In genomic region chr19:12007105-12007931, GRCm38 (mm10) we compare ENCODE assay signal across 8 mouse cellular contexts. TPM values are rescaled to one million over a fixed set of nuclear protein-coding genes. Genes with fewer than 3 reads are reported as not detected.
DNase-seq lines count a peak whose midpoint lies in the region; ATAC-seq and TF ChIP-seq lines count a peak whose summit lies in the region.

No protein-coding gene starts in this region.

- no peak for ATAC-seq in forebrain, embryonic 16.5 days
- ATAC-seq in intestine, embryonic 15.5 days: no peak
- ATAC-seq in liver, postnatal 0 days: no peak
- no peak for ATAC-seq in neural tube, embryonic 15.5 days (ENCODE audit: low FRiP score)

- peak; percentile 31 for DNase-seq in right cerebral cortex, postnatal 25 days
- no peak for DNase-seq in right cerebral cortex, postnatal 4 days
- peak; percentile 82 for DNase-seq in liver, postnatal 0 days
- no peak for DNase-seq in frontal cortex, postnatal 25 days (ENCODE audit: low spot score in 2 of 2)

- no peaks in the 10 kb centered on the region for H3K9me3 ChIP-seq in forebrain, embryonic 16.5 days (ENCODE audit: control insufficient read depth, low read length)
- H3K9me3 ChIP-seq in intestine, embryonic 15.5 days: no peaks in the 10 kb centered on the region
- no peaks in the 10 kb centered on the region for H3K9me3 ChIP-seq in liver, postnatal 0 days (ENCODE audit: low read length)
- H3K9me3 ChIP-seq in neural tube, embryonic 15.5 days (replicated peaks): no peaks in the 10 kb centered on the region

- TF ChIP-seq EP300 in liver, postnatal 0 days (IDR thresholded peaks at IDR 0.05; ENCODE audit: low read depth): no peak

- 14% methylated on average over 17 of the region's 17 CpGs for WGBS in forebrain, embryonic 16.5 days
- WGBS in intestine, embryonic 15.5 days: 18% methylated on average over 17 of the region's 17 CpGs
- WGBS in liver, postnatal 0 days (ENCODE audit: insufficient replicate concordance): 9% methylated on average over 17 of the region's 17 CpGs
- WGBS in neural tube, embryonic 15.5 days: 12% methylated on average over 17 of the region's 17 CpGs

- peaks cover 5% of the 10 kb centered on the region; the same call in 1 of the 2 replicates for H3K4me1 ChIP-seq in brown adipose tissue, adult 24 weeks (ENCODE audit: control insufficient read depth, insufficient read depth, insufficient read length, low read length)
- peaks cover 14% of the 10 kb centered on the region for H3K4me1 ChIP-seq in forebrain, embryonic 16.5 days (replicated peaks; ENCODE audit: control insufficient read depth, insufficient read depth, low read length)
- peaks cover 10% of the 10 kb centered on the region; the same call in 1 of the 2 replicates for H3K4me1 ChIP-seq in intestine, embryonic 15.5 days (replicated peaks)
- H3K4me1 ChIP-seq in liver, postnatal 0 days (ENCODE audit: insufficient read depth): peaks cover 16% of the 10 kb centered on the region
- peaks cover 31% of the 10 kb centered on the region for H3K4me1 ChIP-seq in neural tube, embryonic 15.5 days

- no peaks in the 10 kb centered on the region for H3K27me3 ChIP-seq in forebrain, embryonic 16.5 days (replicated peaks; ENCODE audit: control insufficient read depth, insufficient read depth, low read length)
- H3K27me3 ChIP-seq in intestine, embryonic 15.5 days (replicated peaks): no peaks in the 10 kb centered on the region
- no peaks in the 10 kb centered on the region for H3K27me3 ChIP-seq in liver, postnatal 0 days (ENCODE audit: insufficient read depth, low read length)
- H3K27me3 ChIP-seq in neural tube, embryonic 15.5 days (replicated peaks): no peaks in the 10 kb centered on the region

- no peak overlapping the region; the same call in 1 of the 2 replicates for H3K9ac ChIP-seq in forebrain, embryonic 16.5 days (replicated peaks; ENCODE audit: low read depth, low read length)
- H3K9ac ChIP-seq in intestine, embryonic 15.5 days: no peak overlapping the region
- H3K9ac ChIP-seq in liver, postnatal 0 days (replicated peaks): peak overlapping the region; percentile 62; the same call in 1 of the 2 replicates
- peak overlapping the region; percentile 63 for H3K9ac ChIP-seq in neural tube, embryonic 15.5 days (replicated peaks)

- no peaks in the 10 kb centered on the region for H3K36me3 ChIP-seq in forebrain, embryonic 16.5 days (ENCODE audit: control insufficient read depth, insufficient read depth)
- no peaks in the 10 kb centered on the region for H3K36me3 ChIP-seq in intestine, embryonic 15.5 days
- H3K36me3 ChIP-seq in liver, postnatal 0 days (replicated peaks; ENCODE audit: insufficient read depth, low read length): no peaks in the 10 kb centered on the region
- no peaks in the 10 kb centered on the region for H3K36me3 ChIP-seq in neural tube, embryonic 15.5 days

- no peak overlapping the region for H3K27ac ChIP-seq in brown adipose tissue, adult 24 weeks (replicated peaks; ENCODE audit: low read depth, low read length)
- H3K27ac ChIP-seq in forebrain, embryonic 16.5 days (ENCODE audit: low read length): no peak overlapping the region
- no peak overlapping the region for H3K27ac ChIP-seq in intestine, embryonic 15.5 days
- peak overlapping the region; percentile 41; the same call in 1 of the 2 replicates for H3K27ac ChIP-seq in liver, postnatal 0 days (ENCODE audit: low read depth)
- peak overlapping the region; percentile 79 for H3K27ac ChIP-seq in neural tube, embryonic 15.5 days (replicated peaks)

- peak overlapping the region; percentile 58 for H3K4me2 ChIP-seq in forebrain, embryonic 16.5 days (ENCODE audit: low read length)
- H3K4me2 ChIP-seq in intestine, embryonic 15.5 days (replicated peaks): peak overlapping the region; percentile 79
- peak overlapping the region; percentile 77 for H3K4me2 ChIP-seq in liver, postnatal 0 days (ENCODE audit: low read depth, low read length)
- H3K4me2 ChIP-seq in neural tube, embryonic 15.5 days: peak overlapping the region; percentile 68

- 0 out of 2 replicates have a peak overlapping the region, but pooled peaks have one; percentile 24 for H3K4me3 ChIP-seq in brown adipose tissue, adult 24 weeks (ENCODE audit: insufficient read depth, low read depth, low read length)
- peak overlapping the region; percentile 50 for H3K4me3 ChIP-seq in forebrain, embryonic 16.5 days (replicated peaks; ENCODE audit: low read length)
- peak overlapping the region; percentile 17 for H3K4me3 ChIP-seq in intestine, embryonic 15.5 days (replicated peaks)
- H3K4me3 ChIP-seq in liver, postnatal 0 days (ENCODE audit: low read depth, low read length): peak overlapping the region; percentile 65
- peak overlapping the region; percentile 66 for H3K4me3 ChIP-seq in neural tube, embryonic 15.5 days (replicated peaks)

- TF ChIP-seq CTCF in liver, postnatal 0 days (IDR thresholded peaks at IDR 0.05; ENCODE audit: low read depth): peak; percentile 88

RNA-seq across cellular contexts. Expression of gene Olfr1423, which starts 33.8 kb away (rescaled TPM):
- polyA plus RNA-seq in brown adipose tissue, adult 24 weeks (2012; ENCODE audit: insufficient read depth, insufficient read length, missing spikeins): not detected in 2 replicates
- not detected in 2 replicates for polyA plus RNA-seq in forebrain, embryonic 16.5 days (2015; fragmentation: Nextera tagmentation; extraction: Ambion mirVana)
- polyA plus RNA-seq in intestine, embryonic 15.5 days (2015; fragmentation: Nextera tagmentation; extraction: Ambion mirVana): not detected in 2 replicates
- not detected in 2 replicates for polyA plus RNA-seq in liver, postnatal 0 days (2015; fragmentation: Nextera tagmentation; extraction: Ambion mirVana)
- polyA plus RNA-seq in neural tube, embryonic 15.5 days (2015; fragmentation: Nextera tagmentation; extraction: Ambion mirVana): not detected in 2 replicates

RNA-seq across cellular contexts. Expression of gene Osbp, which starts 41.6 kb away (rescaled TPM):
- 25.1 and 31.0 TPM in 2 replicates for polyA plus RNA-seq in brown adipose tissue, adult 24 weeks (2012; ENCODE audit: insufficient read depth, insufficient read length, missing spikeins)
- 4.1 and 4.3 TPM in 2 replicates for polyA plus RNA-seq in forebrain, embryonic 16.5 days (2015; fragmentation: Nextera tagmentation; extraction: Ambion mirVana)
- 4.2 and 4.4 TPM in 2 replicates for polyA plus RNA-seq in intestine, embryonic 15.5 days (2015; fragmentation: Nextera tagmentation; extraction: Ambion mirVana)
- polyA plus RNA-seq in liver, postnatal 0 days (2015; fragmentation: Nextera tagmentation; extraction: Ambion mirVana): 2.6 and 2.7 TPM in 2 replicates
- 3.4 and 3.8 TPM in 2 replicates for polyA plus RNA-seq in neural tube, embryonic 15.5 days (2015; fragmentation: Nextera tagmentation; extraction: Ambion mirVana)

RNA-seq across cellular contexts. Expression of gene Olfr1424, which starts 55.2 kb away (rescaled TPM):
- polyA plus RNA-seq in brown adipose tissue, adult 24 weeks (2012; ENCODE audit: insufficient read depth, insufficient read length, missing spikeins): not detected in 2 replicates
- not detected in 2 replicates for polyA plus RNA-seq in forebrain, embryonic 16.5 days (2015; fragmentation: Nextera tagmentation; extraction: Ambion mirVana)
- not detected in 2 replicates for polyA plus RNA-seq in intestine, embryonic 15.5 days (2015; fragmentation: Nextera tagmentation; extraction: Ambion mirVana)
- not detected in 2 replicates for polyA plus RNA-seq in liver, postnatal 0 days (2015; fragmentation: Nextera tagmentation; extraction: Ambion mirVana)
- not detected in 2 replicates for polyA plus RNA-seq in neural tube, embryonic 15.5 days (2015; fragmentation: Nextera tagmentation; extraction: Ambion mirVana)

Comparison
In these comparisons a context has a peak if more than half of its experiments do, and no peak if none do; other contexts are left out.
1. DNase-seq: peak in right cerebral cortex, postnatal 25 days (single experiment) and liver, postnatal 0 days (single experiment); none in right cerebral cortex, postnatal 4 days (single experiment) and frontal cortex, postnatal 25 days (0 of 2).
2. H3K27ac ChIP-seq: peak in liver, postnatal 0 days (single experiment) and neural tube, embryonic 15.5 days (single experiment); none in brown adipose tissue, adult 24 weeks (single experiment), forebrain, embryonic 16.5 days (single experiment) and intestine, embryonic 15.5 days (single experiment).
3. H3K9ac ChIP-seq: peak in liver, postnatal 0 days (single experiment) and neural tube, embryonic 15.5 days (single experiment); none in forebrain, embryonic 16.5 days (single experiment) and intestine, embryonic 15.5 days (single experiment).
4. Peak in every context shown above with its lines, with median percentiles within 50 percentile points of each other: H3K4me3 ChIP-seq and H3K4me2 ChIP-seq.